Mouse (Mus musculus) liver, postnatal 0 days (tissue): ENCODE data around the gene Gcm2. TPM values are rescaled to one million over a fixed set of nuclear protein-coding genes. Genes with fewer than 3 reads are reported as not detected.

Experiments used
- ATAC-seq: fragments of 200-750 bp; cut with Nextera tagmentation; 2 replicates; pipeline ENCODE4 v1.8.0; 2017; ENCODE audit warnings: mild to moderate bottlenecking, moderate library complexity
- DNase-seq: peaks from one replicate; pipeline ENCODE4 v3.0.0-alpha.2; 2016
- H3K27ac ChIP-seq: fragments of 300-500 bp; sonication (generic); 2 replicates; pipeline ENCODE4 v1.5.1; 2014; ENCODE audit warnings: antibody characterized with exemption, moderate library complexity, mild to moderate bottlenecking, low read depth
- H3K27me3 ChIP-seq: fragments of 300-500 bp; sonication (generic); 2 replicates; pipeline ENCODE4 v1.6.1; 2014; ENCODE audit warnings: low read length, control low read depth, mixed read lengths; ENCODE audit not compliant: insufficient read depth
- H3K36me3 ChIP-seq: fragments of 300-500 bp; sonication (generic); replicated peaks from 2 replicates; pipeline ENCODE4 v1.6.1; 2014; ENCODE audit warnings: mild to moderate bottlenecking, control low read depth, low read length, moderate library complexity, mixed read lengths; ENCODE audit not compliant: insufficient read depth
- H3K4me1 ChIP-seq: fragments of 300-500 bp; sonication (generic); 2 replicates; pipeline ENCODE4 v1.6.1; 2014; ENCODE audit warnings: antibody characterized with exemption, mild to moderate bottlenecking, control low read depth; ENCODE audit not compliant: insufficient read depth
- H3K4me2 ChIP-seq: fragments of 300-500 bp; sonication (generic); 2 replicates; pipeline ENCODE4 v1.6.1; 2014; ENCODE audit warnings: low read depth, mild to moderate bottlenecking, low read length, moderate library complexity, mixed read lengths
- H3K4me3 ChIP-seq: fragments of 300-500 bp; sonication (generic); 2 replicates; pipeline ENCODE4 v1.5.1; 2014; ENCODE audit warnings: low read depth, low read length
- H3K9ac ChIP-seq: fragments of 300-500 bp; sonication (generic); replicated peaks from 2 replicates; pipeline ENCODE4 v1.6.1; 2014; ENCODE audit warnings: mild to moderate bottlenecking, moderate library complexity
- H3K9me3 ChIP-seq: fragments of 300-500 bp; sonication (generic); 2 replicates; pipeline ENCODE4 v1.6.1; 2016; ENCODE audit warnings: mild to moderate bottlenecking, control low read depth, low read length, mixed read lengths
- CTCF ChIP-seq: sonication (generic); IDR thresholded peaks from 2 replicates; pipeline ENCODE4 v1.5.1; 2016; ENCODE audit warnings: antibody characterized with exemption, low read depth
- EP300 ChIP-seq: IDR thresholded peaks from 2 replicates; pipeline ENCODE4 v1.6.1; 2016; ENCODE audit warnings: antibody characterized with exemption, low read depth, mild to moderate bottlenecking
- WGBS: fragments of 180-500 bp; shearing (Covaris S2); extraction: QIAGEN DNeasy Blood & Tissue Kit; methylation state at CpG from one replicate; pipeline ENCODE4 v1.1.7; 2014; ENCODE audit not compliant: insufficient replicate concordance; 5-methylcytosine and 5-hydroxymethylcytosine counted together
- polyA plus RNA-seq: library from polyadenylated mRNA; unstranded; fragments of >200 nt; fragmentation: Nextera tagmentation; extraction: Ambion mirVana; gene quantifications from 2 replicates; pipeline ENCODE4 v1.2.1, GENCODE M21; 2015

Gene Gcm2
- polyA plus RNA-seq, 1 experiment from 2014 or later, result not detected

- TF ChIP-seq CTCF, result no peak
- TF ChIP-seq EP300, result no peak
- no peaks in the 10 kb centered on the region for H3K36me3 ChIP-seq
- no peak overlapping the region for H3K4me2 ChIP-seq
- no peak overlapping the region for H3K27ac ChIP-seq
- no peaks in the 10 kb centered on the region for H3K4me1 ChIP-seq
- no peaks in the 10 kb centered on the region for H3K9me3 ChIP-seq
- ATAC-seq (no peak), DNase-seq (no peak)
- H3K9ac ChIP-seq, result no peak overlapping the region
- 0 out of 2 replicates have a peak, but pooled peaks cover 2% of the 10 kb centered on the region for H3K27me3 ChIP-seq
- H3K4me3 ChIP-seq, result no peak overlapping the region
These were observed 22.1 kb downstream of the Gcm2 start for GRCm38 (mm10) chr13:41088746-41089145.

DNA sequence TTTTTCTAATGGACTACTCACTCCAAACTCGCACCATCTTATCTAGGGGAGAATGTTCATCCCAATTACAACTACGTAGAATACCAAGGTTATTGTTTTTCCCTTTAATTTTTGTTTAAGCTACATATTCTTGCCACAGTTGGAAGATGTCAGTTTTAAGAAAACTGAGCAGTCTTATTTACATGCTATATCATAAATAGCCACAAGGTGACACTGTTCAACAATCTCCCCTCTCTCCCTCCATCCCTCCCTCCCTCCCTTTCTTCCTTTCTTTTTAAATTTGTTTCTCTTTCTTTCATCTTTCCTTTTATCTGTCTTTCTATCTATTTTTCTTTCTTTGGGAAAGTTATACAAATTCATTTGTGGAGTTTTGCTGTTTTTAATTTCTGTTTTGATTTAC, 25.7 kb downstream of the Gcm2 start:
- Histone ChIP-seq H3K27me3 (no peaks in the 10 kb centered on the region), H3K9ac (no peak overlapping the region), H3K4me1 (no peaks in the 10 kb centered on the region), H3K4me3 (no peak overlapping the region), H3K4me2 (no peak overlapping the region), H3K36me3 (no peaks in the 10 kb centered on the region), H3K27ac (no peak overlapping the region), H3K9me3 (no peaks in the 10 kb centered on the region)
- TF ChIP-seq CTCF (peak; percentile 71), EP300 (no peak)
- DNase-seq (no peak), ATAC-seq (no peak)
- WGBS, result 17% methylated on average over 2 of the region's 2 CpGs

DNA sequence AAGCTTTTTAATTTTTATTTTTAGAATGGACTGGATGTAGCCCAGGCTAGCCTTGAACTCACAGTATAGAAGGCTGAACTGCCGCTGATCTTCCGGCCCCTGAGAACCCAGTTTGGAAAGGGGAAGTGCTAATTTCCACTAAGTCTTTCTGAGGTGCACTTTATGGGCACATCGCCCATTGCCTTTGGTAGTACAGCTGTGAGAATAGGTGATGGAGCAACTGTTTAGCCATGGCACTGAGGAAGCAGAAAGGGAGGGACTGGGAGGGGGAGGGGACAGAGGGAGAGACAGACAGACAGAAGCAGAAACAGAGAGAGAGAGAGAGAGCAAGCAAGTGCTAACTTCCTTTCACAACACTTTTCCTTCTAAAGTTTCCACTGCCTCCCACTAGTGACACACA, 26.3 kb downstream of the Gcm2 start:
- Histone ChIP-seq H3K9me3 (no peaks in the 10 kb centered on the region), H3K36me3 (no peaks in the 10 kb centered on the region), H3K4me3 (no peak overlapping the region), H3K4me2 (no peak overlapping the region), H3K27ac (no peak overlapping the region), H3K9ac (no peak overlapping the region), H3K27me3 (peaks cover 3% of the 10 kb centered on the region; the same call in 1 of the 2 replicates), H3K4me1 (peaks cover 3% of the 10 kb centered on the region)
- ATAC-seq, result no peak
- WGBS, result 63% methylated on average over 3 of the region's 3 CpGs
- no peak for TF ChIP-seq EP300
- TF ChIP-seq CTCF, result no peak
- no peak for DNase-seq

DNA sequence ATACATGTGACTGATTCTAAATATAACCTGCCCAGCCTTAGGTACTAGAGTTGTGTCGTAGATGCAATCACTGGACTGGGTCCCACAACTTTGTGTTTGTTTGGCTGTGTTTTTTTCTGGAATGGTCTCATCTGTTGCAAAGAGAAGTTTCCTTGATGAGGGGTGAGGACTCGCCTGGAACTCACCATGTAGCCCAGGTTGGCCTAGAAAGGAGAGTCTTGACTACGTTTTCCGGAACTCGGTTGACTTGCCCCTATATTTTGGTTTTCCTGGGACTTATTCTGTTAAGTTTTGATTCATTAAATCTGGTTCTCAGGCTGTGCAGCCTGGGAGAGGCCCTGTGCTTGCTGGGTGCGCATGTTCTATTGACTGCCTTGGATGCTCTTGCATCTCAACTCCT, 30.1 kb downstream of the Gcm2 start:
- WGBS, result 78% methylated on average over 6 of the region's 6 CpGs
- DNase-seq, result no peak
- H3K4me2 ChIP-seq, result no peak overlapping the region
- peaks cover 23% of the 10 kb centered on the region for H3K27me3 ChIP-seq
- no peak overlapping the region for H3K4me3 ChIP-seq
- H3K36me3 ChIP-seq, result no peaks in the 10 kb centered on the region
- no peak overlapping the region for H3K9ac ChIP-seq
- TF ChIP-seq CTCF, result no peak
- TF ChIP-seq EP300, result no peak
- H3K4me1 ChIP-seq, result peaks cover 11% of the 10 kb centered on the region
- no peak overlapping the region for H3K27ac ChIP-seq
- H3K9me3 ChIP-seq, result no peaks in the 10 kb centered on the region
- ATAC-seq, result no peak

DNA sequence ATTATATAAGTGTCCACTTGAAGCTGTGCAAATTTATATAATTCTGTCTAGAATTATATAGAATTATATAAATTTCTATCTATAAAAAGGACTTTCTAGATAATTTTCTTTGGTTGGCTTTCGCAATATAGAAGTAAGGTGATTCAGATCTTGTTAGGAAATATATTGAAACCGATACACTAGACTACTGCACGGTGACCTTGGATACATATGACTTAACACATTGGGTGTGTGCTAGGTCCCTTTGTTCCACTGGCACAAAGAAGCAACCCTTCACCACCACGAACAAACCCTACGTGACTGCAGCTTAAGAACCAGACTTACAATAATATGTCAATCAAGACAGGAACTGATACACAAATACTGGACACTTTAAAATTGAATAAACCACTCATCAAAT, 31.0 kb downstream of the Gcm2 start:
- no peaks in the 10 kb centered on the region for H3K9me3 ChIP-seq
- peaks cover 11% of the 10 kb centered on the region for H3K4me1 ChIP-seq
- H3K4me3 ChIP-seq, result no peak overlapping the region
- H3K4me2 ChIP-seq, result peak overlapping the region; percentile 73; the same call in 1 of the 2 replicates
- no peak for TF ChIP-seq CTCF
- TF ChIP-seq EP300, result no peak
- ATAC-seq, result peak; percentile 36; the same call in 1 of the 2 replicates
- H3K36me3 ChIP-seq, result no peaks in the 10 kb centered on the region
- H3K9ac ChIP-seq, result no peak overlapping the region
- peaks cover 23% of the 10 kb centered on the region for H3K27me3 ChIP-seq
- WGBS, result 47% methylated on average over 5 of the region's 5 CpGs
- DNase-seq, result no peak
- no peak overlapping the region for H3K27ac ChIP-seq

DNA sequence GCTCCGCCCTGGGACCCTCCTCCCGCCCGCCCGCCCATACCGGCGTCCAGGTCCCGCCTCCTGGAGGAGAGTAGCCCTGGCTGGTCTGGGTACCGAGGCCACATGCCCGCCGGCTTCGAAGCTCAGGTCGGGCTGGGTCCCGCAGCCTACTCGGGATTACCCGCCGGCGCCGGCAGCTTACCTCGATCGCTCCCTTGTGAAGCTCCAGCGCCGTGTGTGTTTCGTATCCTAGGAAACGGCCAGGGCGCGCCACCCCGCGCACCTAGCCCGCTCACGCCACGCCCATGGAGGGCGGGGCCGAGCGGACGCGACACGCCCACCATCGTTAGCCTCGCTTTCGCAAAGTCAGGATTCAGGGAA, 31.4 kb downstream of the Gcm2 start, which contains the start of gene Mak:
Gene Mak, minus strand, starts transcription at position 286 of the 360 bp plus-strand sequence.
- H3K27ac ChIP-seq, result no peak within 1 kb of the TSS
- H3K4me2 ChIP-seq, result peak within 1 kb of the TSS; percentile 73
- no peaks in the 10 kb centered on the region for H3K36me3 ChIP-seq
- no peaks in the 10 kb centered on the region for H3K9me3 ChIP-seq
- DNase-seq (peak; percentile 85), ATAC-seq (peak; percentile 96)
- WGBS, result under 1% methylated on average over 36 of the region's 40 CpGs
- no peak for TF ChIP-seq EP300
- no peak for TF ChIP-seq CTCF
- no peak within 1 kb of the TSS for H3K9ac ChIP-seq
- H3K4me1 ChIP-seq, result peaks cover 11% of the 10 kb centered on the region
- peak within 1 kb of the TSS; percentile 44 for H3K4me3 ChIP-seq
- H3K27me3 ChIP-seq, result peaks cover 23% of the 10 kb centered on the region
